18 mouse cellular contexts compared by ENCODE assay signal in genomic region chr9:123391140-123391849, GRCm38 (mm10). TPM values are rescaled to one million over a fixed set of nuclear protein-coding genes. Genes with fewer than 3 reads are reported as not detected.
DNase-seq lines count a peak whose midpoint lies in the region; ATAC-seq lines count a peak whose summit lies in the region.
"Had no signal": no experiment of that assay in that cellular context is flagged by ENCODE, and none has a peak within 500 bp of the region (broad histone marks: within the 10 kb centered on the region; RNA-seq: fewer than 3 reads in every experiment).

No protein-coding gene starts in this region.

- no peak overlapping the region for H3K4me2 ChIP-seq in heart, embryonic 16.5 days (ENCODE audit: low read depth, low read length)
- H3K4me2 ChIP-seq in lung, embryonic 16.5 days (ENCODE audit: low read depth, low read length) = no peak overlapping the region
- H3K4me2 ChIP-seq in embryonic facial prominence, embryonic 14.5 days (ENCODE audit: low read depth, low read length) = no peak overlapping the region
- H3K4me2 ChIP-seq in stomach, embryonic 16.5 days (ENCODE audit: low read depth, low read length) = no peak overlapping the region
- H3K4me2 ChIP-seq: forebrain, embryonic 15.5 days; hindbrain, embryonic 13.5 days; limb, embryonic 12.5 days; midbrain, embryonic 15.5 days had no signal

- no peak overlapping the region for H3K4me3 ChIP-seq in heart, embryonic 16.5 days (ENCODE audit: low read length)
- H3K4me3 ChIP-seq in lung, embryonic 16.5 days (ENCODE audit: low read length) = no peak overlapping the region
- no peak overlapping the region for H3K4me3 ChIP-seq in embryonic facial prominence, embryonic 14.5 days (ENCODE audit: low read depth, low read length)
- H3K4me3 ChIP-seq in stomach, embryonic 16.5 days (replicated peaks; ENCODE audit: low read length) = no peak overlapping the region
- H3K4me3 ChIP-seq: forebrain, embryonic 15.5 days; heart, adult 2 months; hindbrain, embryonic 13.5 days; layer of hippocampus, adult 2 months; limb, embryonic 12.5 days; midbrain, embryonic 15.5 days had no signal

- H3K4me1 ChIP-seq in heart, embryonic 16.5 days (ENCODE audit: control insufficient read depth, insufficient read depth, low read length) = peaks cover 7% of the 10 kb centered on the region
- H3K4me1 ChIP-seq in lung, embryonic 16.5 days (replicated peaks; ENCODE audit: control insufficient read depth, insufficient read depth, low read length) = no peaks in the 10 kb centered on the region
- peaks cover 6% of the 10 kb centered on the region; the same call in 1 of the 2 replicates for H3K4me1 ChIP-seq in embryonic facial prominence, embryonic 14.5 days (ENCODE audit: control insufficient read depth, insufficient read depth, low read length)
- H3K4me1 ChIP-seq in stomach, embryonic 16.5 days (ENCODE audit: control insufficient read depth, insufficient read depth, low read length) = peaks cover 13% of the 10 kb centered on the region
- H3K4me1 ChIP-seq: midbrain, embryonic 15.5 days had no signal

- peaks cover 15% of the 10 kb centered on the region for H3K36me3 ChIP-seq in heart, embryonic 16.5 days (ENCODE audit: control insufficient read depth, insufficient read depth)
- H3K36me3 ChIP-seq in lung, embryonic 16.5 days (ENCODE audit: control insufficient read depth, insufficient read depth, low read length) = no peaks in the 10 kb centered on the region
- H3K36me3 ChIP-seq in embryonic facial prominence, embryonic 14.5 days (ENCODE audit: control insufficient read depth, insufficient read depth, low read length) = no peaks in the 10 kb centered on the region; the same call in 1 of the 2 replicates
- H3K36me3 ChIP-seq in stomach, embryonic 16.5 days (ENCODE audit: control insufficient read depth, insufficient read depth, low read length) = no peaks in the 10 kb centered on the region
- H3K36me3 ChIP-seq: forebrain, embryonic 15.5 days; midbrain, embryonic 15.5 days had no signal

- DNase-seq in heart, postnatal 14 days = no peak
- no peak for DNase-seq in lung, postnatal 25 days (ENCODE audit: low spot score)
- DNase-seq in embryonic facial prominence, embryonic 14.5 days (ENCODE audit: low spot score) = peak; percentile 24
- no peak for DNase-seq in left cerebral cortex, postnatal 10 days (ENCODE audit: extremely low spot score in 1 of 2, low spot score in 2 of 2)
- DNase-seq: adrenal gland, adult 8-10 months; cerebellum, postnatal 10 days; embryo, embryonic 11 days; heart, adult 2 months; heart, postnatal 10 days; kidney, adult 9 months had no signal

- H3K27me3 ChIP-seq in heart, embryonic 16.5 days (ENCODE audit: control insufficient read depth, insufficient read depth, low read length) = no peaks in the 10 kb centered on the region
- no peaks in the 10 kb centered on the region for H3K27me3 ChIP-seq in lung, embryonic 16.5 days (ENCODE audit: control insufficient read depth, insufficient read depth, low read depth, low read length)
- H3K27me3 ChIP-seq in embryonic facial prominence, embryonic 14.5 days (replicated peaks; ENCODE audit: control insufficient read depth, insufficient read depth, low read length) = no peaks in the 10 kb centered on the region
- H3K27me3 ChIP-seq in stomach, embryonic 16.5 days (ENCODE audit: control insufficient read depth, insufficient read depth, low read length) = no peaks in the 10 kb centered on the region
- H3K27me3 ChIP-seq: forebrain, embryonic 15.5 days; hindbrain, embryonic 13.5 days; limb, embryonic 12.5 days; midbrain, embryonic 15.5 days had no signal

- intact Hi-C loops in heart, postnatal 14 days (cut with DNase I) = no loop called here
- intact Hi-C loops in left cerebral cortex, postnatal 10 days (cut with DNase I) = no loop called here

- no peaks in the 10 kb centered on the region for H3K9me3 ChIP-seq in heart, embryonic 16.5 days (replicated peaks; ENCODE audit: control insufficient read depth, low read length)
- no peaks in the 10 kb centered on the region for H3K9me3 ChIP-seq in lung, embryonic 16.5 days (ENCODE audit: control insufficient read depth, low read length)
- no peaks in the 10 kb centered on the region for H3K9me3 ChIP-seq in embryonic facial prominence, embryonic 14.5 days (ENCODE audit: control insufficient read depth, low read length)
- no peaks in the 10 kb centered on the region for H3K9me3 ChIP-seq in stomach, embryonic 16.5 days (replicated peaks; ENCODE audit: control insufficient read depth, low read length)
- H3K9me3 ChIP-seq: forebrain, embryonic 15.5 days; hindbrain, embryonic 13.5 days; limb, embryonic 12.5 days; midbrain, embryonic 15.5 days had no signal

- H3K27ac ChIP-seq in heart, embryonic 16.5 days (ENCODE audit: low read length) = peak overlapping the region; percentile 39
- H3K27ac ChIP-seq in lung, embryonic 16.5 days (ENCODE audit: low read length) = no peak overlapping the region
- peak overlapping the region; percentile 55; the same call in 1 of the 2 replicates for H3K27ac ChIP-seq in embryonic facial prominence, embryonic 14.5 days (replicated peaks; ENCODE audit: low read depth, low read length)
- H3K27ac ChIP-seq in stomach, embryonic 16.5 days (ENCODE audit: low read length) = peak overlapping the region; percentile 50
- H3K27ac ChIP-seq: forebrain, embryonic 15.5 days; heart, adult 2 months; hindbrain, embryonic 13.5 days; layer of hippocampus, adult 2 months; limb, embryonic 12.5 days; midbrain, embryonic 15.5 days had no signal

- 62% methylated on average over 5 of the region's 5 CpGs for WGBS in heart, embryonic 16.5 days
- 56% methylated on average over 5 of the region's 5 CpGs for WGBS in lung, embryonic 16.5 days
- WGBS in embryonic facial prominence, embryonic 14.5 days = 66% methylated on average over 5 of the region's 5 CpGs
- WGBS in stomach, embryonic 16.5 days = 42% methylated on average over 5 of the region's 5 CpGs

- no peak for ATAC-seq in heart, embryonic 16.5 days (replicated peaks; ENCODE audit: extremely low read depth, insufficient read depth, low FRiP score)
- ATAC-seq in lung, embryonic 16.5 days (ENCODE audit: low read depth) = peak; percentile 47; the same call in 1 of the 2 replicates
- ATAC-seq in embryonic facial prominence, embryonic 14.5 days (ENCODE audit: low read depth) = no peak
- ATAC-seq in stomach, embryonic 16.5 days (ENCODE audit: insufficient read depth, low FRiP score) = peak; percentile 54; the same call in 1 of the 2 replicates
- ATAC-seq: forebrain, embryonic 15.5 days; midbrain, embryonic 15.5 days had no signal

- no peak overlapping the region for H3K9ac ChIP-seq in heart, embryonic 16.5 days (ENCODE audit: low read length)
- no peak overlapping the region for H3K9ac ChIP-seq in lung, embryonic 16.5 days (ENCODE audit: low read length)
- no peak overlapping the region for H3K9ac ChIP-seq in embryonic facial prominence, embryonic 14.5 days (ENCODE audit: low read depth, low read length)
- H3K9ac ChIP-seq in stomach, embryonic 16.5 days (ENCODE audit: low read length) = no peak overlapping the region
- H3K9ac ChIP-seq: forebrain, embryonic 15.5 days; hindbrain, embryonic 13.5 days; limb, embryonic 12.5 days; midbrain, embryonic 15.5 days had no signal

RNA-seq across cellular contexts. Expression of gene Lars2, which starts 24.6 kb away (rescaled TPM):
- polyA plus RNA-seq in heart, embryonic 16.5 days (2015; fragmentation: Nextera tagmentation; extraction: Ambion mirVana) = 547 and 728 TPM in 2 replicates
- total RNA-seq in heart, postnatal 14 days (2021) = 10 to 100 TPM; 43.7 to 51.3 TPM
- 819 and 831 TPM in 2 replicates for polyA plus RNA-seq in lung, embryonic 16.5 days (2015; fragmentation: Nextera tagmentation; extraction: Ambion mirVana)
- 1,681 and 1,840 TPM in 2 replicates for polyA plus RNA-seq in embryonic facial prominence, embryonic 14.5 days (2014; fragmentation: Nextera tagmentation; extraction: Ambion mirVana)
- 790 and 882 TPM in 2 replicates for polyA plus RNA-seq in stomach, embryonic 16.5 days (2015; fragmentation: Nextera tagmentation; extraction: Ambion mirVana)
- total RNA-seq in left cerebral cortex, postnatal 10 days (2021) = 10 to 100 TPM; 28.5 to 37.5 TPM

Comparison
In these comparisons a context has a peak if more than half of its experiments do, and no peak if none do; other contexts are left out.
1. ATAC-seq: peak in lung, embryonic 16.5 days (single experiment) and stomach, embryonic 16.5 days (single experiment); none in heart, embryonic 16.5 days (single experiment) and embryonic facial prominence, embryonic 14.5 days (single experiment).